25 mouse cellular contexts compared by ENCODE assay signal in the genomic region with DNA sequence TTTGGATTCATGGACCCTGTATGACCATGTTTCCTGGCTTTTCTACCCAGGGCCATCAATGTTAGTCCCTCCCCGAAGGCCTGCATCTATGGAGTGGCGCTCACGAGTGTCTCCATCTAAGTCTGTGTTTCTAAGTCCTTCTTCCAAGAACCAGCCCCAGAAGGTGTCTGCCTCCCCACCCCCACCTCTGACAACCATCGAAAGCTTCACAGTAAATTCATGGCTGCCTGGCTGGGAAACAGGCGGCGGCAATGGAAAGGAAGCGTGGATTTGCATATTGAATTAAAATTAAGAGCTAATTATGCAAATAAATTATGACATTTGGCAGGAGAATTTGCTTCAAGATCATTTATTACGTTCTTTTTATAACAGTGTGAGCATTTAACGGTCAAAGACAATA.
DNase-seq lines count a peak whose midpoint lies in the region; ATAC-seq and TF ChIP-seq lines count a peak whose summit lies in the region.
"Had no signal": no experiment of that assay in that cellular context is flagged by ENCODE, and none has a peak within 500 bp of the region (broad histone marks: within the 10 kb centered on the region; RNA-seq: fewer than 3 reads in every experiment).

No protein-coding gene starts in this region.

- 54% methylated on average over 9 of the region's 9 CpGs for WGBS in forebrain, embryonic 13.5 days
- WGBS in forebrain, embryonic 11.5 days = 81% methylated on average over 9 of the region's 9 CpGs
- WGBS in forebrain, embryonic 15.5 days = 56% methylated on average over 9 of the region's 9 CpGs
- WGBS in forebrain, embryonic 12.5 days = 70% methylated on average over 9 of the region's 9 CpGs
- WGBS in forebrain, embryonic 16.5 days = 41% methylated on average over 9 of the region's 9 CpGs

- H3K9me3 ChIP-seq in forebrain, embryonic 13.5 days (replicated peaks) = no peaks in the 10 kb centered on the region
- H3K9me3 ChIP-seq in forebrain, embryonic 11.5 days (ENCODE audit: control insufficient read depth, low read length) = no peaks in the 10 kb centered on the region
- H3K9me3 ChIP-seq in forebrain, embryonic 15.5 days = no peaks in the 10 kb centered on the region
- no peaks in the 10 kb centered on the region for H3K9me3 ChIP-seq in forebrain, embryonic 12.5 days
- no peaks in the 10 kb centered on the region for H3K9me3 ChIP-seq in forebrain, embryonic 16.5 days (ENCODE audit: control insufficient read depth, low read length)
- H3K9me3 ChIP-seq: embryonic facial prominence, embryonic 13.5 days; embryonic facial prominence, embryonic 15.5 days; G1E had no signal

- no peaks in the 10 kb centered on the region for H3K36me3 ChIP-seq in forebrain, embryonic 13.5 days (ENCODE audit: poor library complexity, severe bottlenecking)
- no peaks in the 10 kb centered on the region for H3K36me3 ChIP-seq in forebrain, embryonic 11.5 days (ENCODE audit: control insufficient read depth, insufficient read depth, low read length)
- H3K36me3 ChIP-seq in forebrain, embryonic 15.5 days = no peaks in the 10 kb centered on the region
- H3K36me3 ChIP-seq in forebrain, embryonic 12.5 days (replicated peaks) = no peaks in the 10 kb centered on the region
- no peaks in the 10 kb centered on the region for H3K36me3 ChIP-seq in forebrain, embryonic 16.5 days (ENCODE audit: control insufficient read depth, insufficient read depth)
- H3K36me3 ChIP-seq: embryonic facial prominence, embryonic 13.5 days; embryonic facial prominence, embryonic 15.5 days; G1E had no signal

- H3K9ac ChIP-seq in forebrain, embryonic 13.5 days = no peak overlapping the region
- H3K9ac ChIP-seq in forebrain, embryonic 11.5 days (ENCODE audit: low read length) = no peak overlapping the region
- no peak overlapping the region for H3K9ac ChIP-seq in forebrain, embryonic 15.5 days (replicated peaks)
- H3K9ac ChIP-seq in forebrain, embryonic 12.5 days = no peak overlapping the region
- no peak overlapping the region for H3K9ac ChIP-seq in forebrain, embryonic 16.5 days (replicated peaks; ENCODE audit: low read depth, low read length)
- H3K9ac ChIP-seq: embryonic facial prominence, embryonic 13.5 days; embryonic facial prominence, embryonic 15.5 days had no signal

- no peak for DNase-seq in forebrain, embryonic 11.5 days (ENCODE audit: low spot score)
- DNase-seq in brain, embryonic 14.5 days (ENCODE audit: low read depth) = peak; percentile 84
- DNase-seq in right cerebral cortex, postnatal 14 days = no peak
- no peak for DNase-seq in heart, postnatal 36 days
- DNase-seq: adrenal gland, adult 8-10 months; adrenal gland, postnatal 14 days; B cell, adult 2 months; cerebellum, adult 11 months; cerebellum, adult 18-20 months; cerebellum, adult 8-10 months; cerebellum, adult 9-11 months; cerebellum, postnatal 14 days; cerebellum, postnatal 36 days; embryo, embryonic 11 days had no signal

- no peak overlapping the region for H3K4me2 ChIP-seq in forebrain, embryonic 13.5 days
- H3K4me2 ChIP-seq in forebrain, embryonic 11.5 days (ENCODE audit: low read depth, low read length, severe bottlenecking) = no peak overlapping the region
- H3K4me2 ChIP-seq in forebrain, embryonic 15.5 days (replicated peaks) = no peak overlapping the region
- H3K4me2 ChIP-seq in forebrain, embryonic 12.5 days = no peak overlapping the region
- no peak overlapping the region for H3K4me2 ChIP-seq in forebrain, embryonic 16.5 days (ENCODE audit: low read length)
- H3K4me2 ChIP-seq: embryonic facial prominence, embryonic 13.5 days; embryonic facial prominence, embryonic 15.5 days had no signal

- no peak overlapping the region for H3K27ac ChIP-seq in forebrain, embryonic 13.5 days
- no peak overlapping the region for H3K27ac ChIP-seq in forebrain, embryonic 11.5 days (ENCODE audit: low read depth, low read length)
- peak overlapping the region; percentile 73 for H3K27ac ChIP-seq in forebrain, embryonic 15.5 days (replicated peaks)
- H3K27ac ChIP-seq in forebrain, embryonic 12.5 days = no peak overlapping the region
- peak overlapping the region; percentile 45 for H3K27ac ChIP-seq in forebrain, embryonic 16.5 days (ENCODE audit: low read length)
- H3K27ac ChIP-seq: embryonic facial prominence, embryonic 13.5 days; embryonic facial prominence, embryonic 15.5 days had no signal

- no peak overlapping the region for H3K4me3 ChIP-seq in forebrain, embryonic 13.5 days
- no peak overlapping the region for H3K4me3 ChIP-seq in forebrain, embryonic 11.5 days (ENCODE audit: low read depth, low read length)
- no peak overlapping the region for H3K4me3 ChIP-seq in forebrain, embryonic 15.5 days
- H3K4me3 ChIP-seq in forebrain, embryonic 12.5 days (replicated peaks) = no peak overlapping the region
- H3K4me3 ChIP-seq in forebrain, embryonic 16.5 days (replicated peaks; ENCODE audit: low read length) = no peak overlapping the region
- H3K4me3 ChIP-seq: embryonic facial prominence, embryonic 13.5 days; embryonic facial prominence, embryonic 15.5 days; erythroblast, embryonic 14.5 days had no signal

- H3K4me1 ChIP-seq in forebrain, embryonic 13.5 days = no peaks in the 10 kb centered on the region; the same call in 1 of the 2 replicates
- no peaks in the 10 kb centered on the region for H3K4me1 ChIP-seq in forebrain, embryonic 11.5 days (replicated peaks; ENCODE audit: control insufficient read depth, insufficient read depth, low read length)
- H3K4me1 ChIP-seq in forebrain, embryonic 15.5 days = peaks cover 12% of the 10 kb centered on the region
- H3K4me1 ChIP-seq in forebrain, embryonic 12.5 days = peaks cover 5% of the 10 kb centered on the region
- no peaks in the 10 kb centered on the region; the same call in 1 of the 2 replicates for H3K4me1 ChIP-seq in forebrain, embryonic 16.5 days (replicated peaks; ENCODE audit: control insufficient read depth, insufficient read depth, low read length)
- H3K4me1 ChIP-seq: embryonic facial prominence, embryonic 15.5 days had no signal

- no peak for TF ChIP-seq CTCF in brain, embryonic 14.5 days (IDR thresholded peaks at IDR 0.05; ENCODE audit: borderline replicate concordance, extremely low read depth, insufficient read depth, insufficient read length)

- no peak for TF ChIP-seq POLR2A in brain, embryonic 14.5 days (IDR thresholded peaks at IDR 0.05; ENCODE audit: borderline replicate concordance, extremely low read depth, insufficient read depth, insufficient read length, poor library complexity, severe bottlenecking)

- H3K27me3 ChIP-seq in forebrain, embryonic 13.5 days = peaks cover 83% of the 10 kb centered on the region
- peaks cover 28% of the 10 kb centered on the region for H3K27me3 ChIP-seq in forebrain, embryonic 11.5 days (ENCODE audit: control insufficient read depth, insufficient read depth, low read length)
- peaks cover 53% of the 10 kb centered on the region for H3K27me3 ChIP-seq in forebrain, embryonic 15.5 days
- peaks cover 82% of the 10 kb centered on the region for H3K27me3 ChIP-seq in forebrain, embryonic 12.5 days
- H3K27me3 ChIP-seq in forebrain, embryonic 16.5 days (replicated peaks; ENCODE audit: control insufficient read depth, insufficient read depth, low read length) = peaks cover 20% of the 10 kb centered on the region
- H3K27me3 ChIP-seq: Patski had no signal

- ATAC-seq in forebrain, embryonic 13.5 days = peak; percentile 27; the same call in 1 of the 2 replicates
- ATAC-seq in forebrain, embryonic 11.5 days (replicated peaks; ENCODE audit: low FRiP score) = no peak
- ATAC-seq in forebrain, embryonic 15.5 days (replicated peaks) = peak; percentile 60; the same call in 1 of the 2 replicates
- ATAC-seq in forebrain, embryonic 12.5 days (ENCODE audit: low FRiP score) = no peak
- ATAC-seq in forebrain, embryonic 16.5 days = peak; percentile 80
- ATAC-seq: activated CD4-positive, CD25-positive, alpha-beta regulatory T cell, adult 4 months; CD4-positive, CD25-positive, alpha-beta regulatory T cell, adult 4 months; Patski had no signal

- intact Hi-C loops in heart, postnatal 36 days (cut with DNase I) = no loop called here

Comparison
In these comparisons a context has a peak if more than half of its experiments do, and no peak if none do; other contexts are left out.
1. ATAC-seq: peak in forebrain, embryonic 13.5 days (single experiment), forebrain, embryonic 15.5 days (single experiment) and forebrain, embryonic 16.5 days (single experiment); none in forebrain, embryonic 11.5 days (single experiment) and forebrain, embryonic 12.5 days (single experiment).
2. H3K27ac ChIP-seq: peak in forebrain, embryonic 15.5 days (single experiment) and forebrain, embryonic 16.5 days (single experiment); none in forebrain, embryonic 13.5 days (single experiment), forebrain, embryonic 11.5 days (single experiment) and forebrain, embryonic 12.5 days (single experiment).